Mouse (Mus musculus) hindbrain, embryonic 16.5 days (tissue): Measurements from ENCODE around the gene Nxpe4. TPM values are rescaled to one million over a fixed set of nuclear protein-coding genes. Genes with fewer than 3 reads are reported as not detected.

ENCODE experiments used
- polyA plus RNA-seq: library from polyadenylated mRNA; unstranded; fragments of >200 nt; fragmentation: Nextera tagmentation; extraction: Ambion mirVana; gene quantifications from 2 replicates; pipeline ENCODE4 v1.2.1, GENCODE M21; 2015

Nxpe4 gene
- polyA plus RNA-seq, 1 experiment from 2014 or later = 9.3 TPM

Other genes with a start within 250 kb of the Nxpe4 start
- gene Nxpe2, start 191.4 kb downstream of the Nxpe4 start, polyA plus RNA-seq = 0.45 and 0.71 TPM in 2 replicates